ENCODE assay signal across 11 mouse cellular contexts in genomic region chr4:126197485-126197884, GRCm38 (mm10). TPM values are rescaled to one million over a fixed set of nuclear protein-coding genes. Genes with fewer than 3 reads are reported as not detected.
DNase-seq lines count a peak whose midpoint lies in the region; ATAC-seq and TF ChIP-seq lines count a peak whose summit lies in the region.
"Had no signal": no experiment of that assay in that cellular context is flagged by ENCODE, and none has a peak within 500 bp of the region (broad histone marks: within the 10 kb centered on the region; RNA-seq: fewer than 3 reads in every experiment).

No protein-coding gene starts in this region.

- 0 out of 2 replicates have a peak overlapping the region, but pooled peaks have one; percentile 25 for H3K4me2 ChIP-seq in liver, embryonic 15.5 days
- H3K4me2 ChIP-seq: neural tube, embryonic 12.5 days had no signal

- no peak overlapping the region for H3K27ac ChIP-seq in heart, embryonic 10.5 days
- peak overlapping the region; percentile 53 for H3K27ac ChIP-seq in testis, adult 2 months (ENCODE audit: control insufficient read depth, insufficient read depth, low read depth, low read length)
- H3K27ac ChIP-seq in liver, embryonic 15.5 days (replicated peaks), result no peak overlapping the region; the same call in 1 of the 2 replicates
- H3K27ac ChIP-seq: neural tube, embryonic 12.5 days had no signal

- 71% methylated on average over 3 of the region's 3 CpGs for WGBS in heart, embryonic 10.5 days
- WGBS in liver, embryonic 15.5 days (ENCODE audit: insufficient replicate concordance), result 61% methylated on average over 3 of the region's 3 CpGs

- no peak overlapping the region for H3K9ac ChIP-seq in liver, embryonic 15.5 days
- H3K9ac ChIP-seq: neural tube, embryonic 12.5 days had no signal

- H3K27me3 ChIP-seq in heart, embryonic 10.5 days (ENCODE audit: insufficient read depth, poor library complexity, severe bottlenecking), result no peaks in the 10 kb centered on the region
- no peaks in the 10 kb centered on the region for H3K27me3 ChIP-seq in testis, adult 2 months (ENCODE audit: control insufficient read depth, insufficient read depth, low read length)
- no peaks in the 10 kb centered on the region for H3K27me3 ChIP-seq in liver, embryonic 15.5 days
- H3K27me3 ChIP-seq: neural tube, embryonic 12.5 days had no signal

- peak; percentile 48 for DNase-seq in heart, adult 8-10 months (ENCODE audit: low spot score)
- DNase-seq in heart, embryonic 10.5 days (ENCODE audit: low spot score), result no peak
- no peak for DNase-seq in testis, postnatal 10 days (ENCODE audit: low spot score)
- no peak for DNase-seq in spleen, adult 18-20 months
- no peak for DNase-seq in thymus, postnatal 25 days
- DNase-seq: cerebellum, postnatal 14 days; gastrocnemius, postnatal 25 days; right cerebral cortex, postnatal 14 days had no signal

- H3K4me3 ChIP-seq in heart, embryonic 10.5 days, result no peak overlapping the region
- peak overlapping the region; percentile 64 for H3K4me3 ChIP-seq in testis, adult 2 months (ENCODE audit: control insufficient read depth, low read depth, low read length)
- H3K4me3 ChIP-seq in liver, embryonic 15.5 days (replicated peaks), result no peak overlapping the region
- H3K4me3 ChIP-seq: neural tube, embryonic 12.5 days had no signal

- H3K36me3 ChIP-seq in heart, embryonic 10.5 days, result peaks cover 38% of the 10 kb centered on the region
- peaks cover 1% of the 10 kb centered on the region for H3K36me3 ChIP-seq in testis, adult 2 months (ENCODE audit: control insufficient read depth, insufficient read depth, low read length)
- H3K36me3 ChIP-seq in liver, embryonic 15.5 days (replicated peaks), result peaks cover 59% of the 10 kb centered on the region

- no peak for TF ChIP-seq POLR2A in testis, adult 2 months (IDR thresholded peaks at IDR 0.05; ENCODE audit: control insufficient read depth, low read depth, low read length)

- H3K4me1 ChIP-seq in heart, embryonic 10.5 days, result peaks cover 28% of the 10 kb centered on the region
- peaks cover 3% of the 10 kb centered on the region for H3K4me1 ChIP-seq in testis, adult 2 months (ENCODE audit: control insufficient read depth, insufficient read depth, low read length)
- H3K4me1 ChIP-seq in liver, embryonic 15.5 days (replicated peaks), result peaks cover 45% of the 10 kb centered on the region

- ATAC-seq in liver, embryonic 15.5 days (ENCODE audit: insufficient read depth), result no peak

- no peak for TF ChIP-seq CTCF in testis, adult 2 months (IDR thresholded peaks at IDR 0.05; ENCODE audit: control insufficient read depth, insufficient read depth, insufficient replicate concordance, low read depth, low read length)

- H3K9me3 ChIP-seq in heart, embryonic 10.5 days, result no peaks in the 10 kb centered on the region
- H3K9me3 ChIP-seq in liver, embryonic 15.5 days (replicated peaks), result no peaks in the 10 kb centered on the region
- H3K9me3 ChIP-seq: neural tube, embryonic 12.5 days had no signal

RNA-seq across cellular contexts. Expression of gene Thrap3, which starts 5.1 kb away (rescaled TPM):
- total RNA-seq in heart, adult 8-10 months (2022), result 100 to 1,000 TPM; 112 to 128 (median 121) TPM
- polyA plus RNA-seq in heart, embryonic 10.5 days (2016; fragmentation: Nextera tagmentation; extraction: Ambion mirVana), result 194 and 200 TPM in 2 replicates
- 48.4 and 56.8 TPM in 2 replicates for polyA plus RNA-seq in testis, adult 2 months (2012; rRNA removed)
- polyA plus RNA-seq in liver, embryonic 15.5 days (2015; fragmentation: Nextera tagmentation; extraction: Ambion mirVana), result 79.2 and 82.0 TPM in 2 replicates

RNA-seq across cellular contexts. Expression of gene Sh3d21, which starts 34.2 kb away (rescaled TPM):
- total RNA-seq in heart, adult 8-10 months (2022), result 1 to 10 TPM; 1.6 to 2.2 (median 2.1) TPM
- polyA plus RNA-seq in heart, embryonic 10.5 days (2016; fragmentation: Nextera tagmentation; extraction: Ambion mirVana), result 2.0 and 3.1 TPM in 2 replicates
- polyA plus RNA-seq in testis, adult 2 months (2012; rRNA removed), result 285 and 337 TPM in 2 replicates
- polyA plus RNA-seq in liver, embryonic 15.5 days (2015; fragmentation: Nextera tagmentation; extraction: Ambion mirVana), result 1.4 and 1.6 TPM in 2 replicates

RNA-seq across cellular contexts. Expression of gene Eva1b, which starts 49.9 kb away (rescaled TPM):
- 10 to 100 TPM in 1 of 4 experiments, 1 to 10 TPM in 3; 7.3 to 12.4 (median 9.0) TPM for total RNA-seq in heart, adult 8-10 months (2022)
- polyA plus RNA-seq in heart, embryonic 10.5 days (2016; fragmentation: Nextera tagmentation; extraction: Ambion mirVana), result 26.3 and 39.5 TPM in 2 replicates
- 5.4 and 6.2 TPM in 2 replicates for polyA plus RNA-seq in testis, adult 2 months (2012; rRNA removed)
- 12.5 and 14.0 TPM in 2 replicates for polyA plus RNA-seq in liver, embryonic 15.5 days (2015; fragmentation: Nextera tagmentation; extraction: Ambion mirVana)

RNA-seq across cellular contexts. Expression of gene Map7d1, which starts 58.7 kb away (rescaled TPM):
- 100 to 1,000 TPM; 266 to 279 (median 267) TPM for total RNA-seq in heart, adult 8-10 months (2022)
- 49.1 and 74.8 TPM in 2 replicates for polyA plus RNA-seq in heart, embryonic 10.5 days (2016; fragmentation: Nextera tagmentation; extraction: Ambion mirVana)
- 6.0 and 7.5 TPM in 2 replicates for polyA plus RNA-seq in testis, adult 2 months (2012; rRNA removed)
- polyA plus RNA-seq in liver, embryonic 15.5 days (2015; fragmentation: Nextera tagmentation; extraction: Ambion mirVana), result 6.7 and 7.7 TPM in 2 replicates

Comparison
In these comparisons a context has a peak if more than half of its experiments do, and no peak if none do; other contexts are left out.
1. RNA of gene Sh3d21, which starts 34.2 kb away (polyA plus RNA-seq): 285 to 337 TPM in testis, adult 2 months; 2.0 to 3.1 TPM in heart, embryonic 10.5 days and 1.4 to 1.6 TPM in liver, embryonic 15.5 days; every median in the first group is over 10 times any median in the second.